Mouse (Mus musculus): ENCODE results near the gene Gm48552.

GRCm38 (mm10) chr10:81376561-81377361 is 12.0 kb upstream of the Gm48552 start:
- no peak for TF ChIP-seq TAL1 (IDR thresholded peaks at IDR 0.05; ENCODE audit: low read length)
- TF ChIP-seq GATA1 (IDR thresholded peaks at IDR 0.05; ENCODE audit: low read length): no peak

Data from erythroblast, embryonic 14.5 days (primary cell).